Mouse (Mus musculus): ENCODE measurements at regions not wholly inside any gene's neighbourhood (a gene's known extent, or its start where the extent isn't known, plus 50 kb on each side); places are given as distances from the start of the nearest gene placed in this dataset.
"Not testable (repeated sequence)": the region's sequence is repeated elsewhere in the genome, so short reads cannot be mapped to it uniquely, and the experiment has no call there.

- DNase-seq (ENCODE audit: low spot score in 2 of 2) = no peak
Measured at GRCm38 (mm10) chr13:102022273-102022672, 254.3 kb upstream of the Pik3r1 start.

DNA sequence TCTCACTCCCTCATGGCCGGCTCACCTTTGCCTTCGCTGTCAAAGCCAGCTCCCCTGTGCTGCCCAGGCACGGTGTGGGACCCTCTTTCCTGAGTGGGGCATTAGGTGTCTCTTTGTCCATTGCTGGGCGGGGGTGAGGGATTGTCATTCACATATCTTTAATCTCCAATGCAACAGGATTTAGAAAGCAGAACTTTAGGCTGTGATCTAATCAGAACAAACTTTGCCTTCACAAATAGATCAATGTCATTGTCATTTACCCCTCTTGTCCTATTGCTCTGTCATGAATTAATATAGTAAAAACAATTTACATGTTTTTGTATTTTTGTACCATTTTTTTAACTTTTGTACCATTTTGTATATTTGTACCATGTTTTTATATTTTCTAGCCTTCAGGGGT lies 254.7 kb upstream of the Pik3r1 start:
- no peak for DNase-seq (ENCODE audit: low spot score in 2 of 2)

DNA sequence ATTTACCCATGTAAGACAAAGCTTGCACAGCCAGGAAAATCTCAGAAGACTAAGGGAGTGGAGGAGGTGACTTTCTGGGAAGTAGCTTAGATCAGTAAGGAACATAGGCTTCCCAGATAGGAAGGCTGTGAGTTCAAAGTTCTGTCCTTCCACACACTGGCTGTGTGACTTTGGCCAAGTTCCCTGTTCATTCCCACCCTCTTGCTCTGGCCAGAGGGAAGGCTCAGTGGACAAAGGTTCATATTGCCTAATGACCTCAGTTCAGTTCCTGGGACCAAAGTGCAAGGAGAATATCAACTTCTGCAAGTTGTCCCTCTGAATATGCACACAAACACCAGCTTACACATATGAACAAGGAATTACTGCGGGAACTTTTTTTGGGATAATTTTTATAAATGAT lies 255.6 kb upstream of the Pik3r1 start:
- no peak for DNase-seq (ENCODE audit: low spot score in 2 of 2)

GRCm38 (mm10) chr13:102025138-102025537 lies 257.1 kb upstream of the Pik3r1 start:
- DNase-seq (ENCODE audit: low spot score in 2 of 2) = no peak

GRCm38 (mm10) chr13:102025547-102025946 lies 257.5 kb upstream of the Pik3r1 start:
- not testable (repeated sequence) for DNase-seq (ENCODE audit: low spot score in 2 of 2)

GRCm38 (mm10) chr13:102031416-102031815 lies 263.4 kb upstream of the Pik3r1 start:
- no peak for DNase-seq (ENCODE audit: low spot score in 2 of 2)

DNA sequence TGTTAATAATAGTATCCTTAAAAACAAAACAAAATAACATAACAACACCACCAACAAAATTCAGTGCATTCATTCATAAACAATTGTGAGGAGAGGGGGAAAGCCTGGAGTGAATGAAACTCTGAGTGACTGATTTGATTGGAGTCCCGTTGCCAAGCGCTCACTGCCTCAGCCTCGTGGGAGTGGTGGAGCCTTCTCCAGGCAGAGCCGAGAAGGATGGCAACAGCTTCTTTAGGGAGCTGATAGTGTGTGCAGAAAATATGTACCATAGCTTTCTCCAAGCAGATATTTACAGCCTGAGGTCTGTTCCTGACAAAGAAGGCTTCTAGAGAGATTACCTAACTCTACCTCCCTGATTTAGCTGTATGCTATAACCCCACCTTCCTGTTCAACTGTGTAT lies 266.5 kb upstream of the Pik3r1 start:
- no peak for DNase-seq (ENCODE audit: low spot score in 2 of 2)

GRCm38 (mm10) chr13:102036001-102036400 lies 268.0 kb upstream of the Pik3r1 start:
- DNase-seq (ENCODE audit: low spot score in 2 of 2) = peak; percentile 6 to 41

DNA sequence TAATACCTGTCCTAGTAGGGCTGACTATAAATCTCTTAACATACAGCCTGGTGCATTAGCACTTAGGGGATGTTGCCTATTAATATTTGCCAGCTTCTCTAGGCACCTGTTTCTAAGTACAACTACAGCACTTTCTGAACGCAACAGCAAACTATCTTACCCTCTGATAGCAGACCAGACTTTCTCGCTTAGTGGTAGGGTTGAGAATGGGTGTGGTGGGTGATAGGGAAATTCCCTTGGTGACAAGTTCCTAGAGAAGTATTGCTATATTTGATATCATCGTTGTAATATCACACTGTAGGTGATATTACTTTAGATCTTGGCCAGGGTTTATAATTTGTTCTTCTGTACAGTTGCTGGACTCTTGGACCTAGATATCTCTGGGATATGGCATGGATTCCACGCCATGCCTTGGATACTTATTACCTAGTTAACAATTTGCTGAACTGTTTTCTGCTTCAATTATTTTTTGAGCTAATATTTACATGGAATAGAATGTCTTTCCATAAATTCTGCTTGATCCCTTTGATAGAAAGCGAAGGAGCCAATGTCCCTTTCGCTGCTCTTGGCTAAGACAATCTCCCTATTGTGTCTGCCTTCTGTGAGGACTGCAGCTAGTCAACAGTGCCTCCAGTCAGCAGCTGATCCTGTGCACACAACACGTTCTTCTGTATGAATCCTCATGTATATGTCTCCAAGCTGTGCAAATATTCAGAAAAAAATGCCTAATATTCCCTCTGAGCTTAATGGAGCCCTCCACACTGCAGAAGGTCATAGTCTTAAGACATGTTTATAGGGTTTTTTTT lies 269.0 kb upstream of the Pik3r1 start:
- DNase-seq (ENCODE audit: low spot score in 2 of 2) = no peak

DNA sequence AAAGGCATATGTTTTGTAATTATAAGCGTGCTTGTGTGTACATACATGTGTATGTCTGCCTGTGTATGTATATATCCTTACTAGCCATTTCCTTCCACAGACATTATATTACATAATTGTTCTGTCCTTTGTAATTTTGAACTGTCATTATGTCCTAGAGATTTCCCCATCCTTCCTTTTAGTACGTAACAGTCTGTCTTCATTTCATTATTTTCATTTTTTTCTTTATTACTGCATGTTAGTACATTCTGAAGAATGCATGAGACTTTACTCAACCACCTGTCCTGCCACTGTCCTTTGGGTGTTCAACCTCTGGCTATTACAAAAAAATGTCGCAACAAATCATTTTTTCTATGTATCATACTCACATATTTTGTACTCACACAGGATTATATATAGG lies 292.2 kb upstream of the Pik3r1 start:
- DNase-seq (ENCODE audit: low spot score in 2 of 2) = no peak

- DNase-seq (ENCODE audit: low spot score in 2 of 2) = no peak
Measured at GRCm38 (mm10) chr13:102064590-102065273, 296.7 kb upstream of the Pik3r1 start.

GRCm38 (mm10) chr13:102065274-102065640 lies 297.2 kb upstream of the Pik3r1 start:
- DNase-seq (ENCODE audit: low spot score in 2 of 2) = no peak

DNA sequence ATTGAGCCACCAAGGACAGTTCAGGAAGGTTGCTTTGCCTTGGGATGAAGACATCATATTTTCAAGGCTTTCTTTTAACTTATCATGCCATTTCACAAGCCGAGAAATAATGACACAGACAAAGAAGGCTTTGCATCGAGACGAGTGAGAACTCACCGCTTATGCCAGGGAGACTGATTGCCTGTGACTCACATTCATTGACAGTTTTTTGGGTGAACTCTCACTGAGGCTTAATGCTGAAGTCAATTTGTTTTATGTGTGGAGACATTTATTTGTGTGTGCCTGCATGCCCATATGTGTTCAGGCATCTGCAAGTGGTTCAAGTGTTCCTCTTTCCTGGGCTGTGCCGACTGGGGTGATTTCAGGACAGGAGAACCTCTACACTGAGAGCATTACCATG lies 297.8 kb upstream of the Pik3r1 start:
- DNase-seq (ENCODE audit: low spot score in 2 of 2) = peak in 1 of 2 experiments; percentile 7

GRCm38 (mm10) chr13:102070740-102071139 lies 302.7 kb upstream of the Pik3r1 start:
- DNase-seq (ENCODE audit: low spot score in 2 of 2) = peak in 1 of 2 experiments; percentile 9

DNA sequence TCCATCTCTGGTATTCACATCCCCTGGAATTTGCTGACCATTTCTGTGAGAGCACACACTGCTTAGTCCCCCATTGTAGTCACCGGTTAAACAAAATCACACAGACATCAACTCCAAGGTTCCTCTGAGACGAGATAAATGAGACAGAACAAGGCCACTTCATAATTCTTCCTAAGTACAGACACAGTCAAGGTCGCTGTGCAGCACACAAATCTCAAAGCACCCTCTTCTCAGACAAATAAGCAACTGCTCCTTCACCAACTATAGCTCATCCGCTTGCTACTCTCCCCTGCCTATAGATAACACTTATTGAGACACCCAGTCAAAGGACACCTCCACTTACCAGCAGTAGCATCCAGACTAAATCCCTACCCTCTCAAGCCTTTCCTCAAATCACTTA lies 304.3 kb upstream of the Pik3r1 start:
- no peak for DNase-seq (ENCODE audit: low spot score in 2 of 2)

- no peak for DNase-seq (ENCODE audit: low spot score in 2 of 2)
Measured at GRCm38 (mm10) chr13:102087766-102088165, 319.7 kb upstream of the Pik3r1 start.

GRCm38 (mm10) chr13:102089551-102089950 lies 321.5 kb upstream of the Pik3r1 start:
- DNase-seq (ENCODE audit: low spot score in 2 of 2) = no peak

DNA sequence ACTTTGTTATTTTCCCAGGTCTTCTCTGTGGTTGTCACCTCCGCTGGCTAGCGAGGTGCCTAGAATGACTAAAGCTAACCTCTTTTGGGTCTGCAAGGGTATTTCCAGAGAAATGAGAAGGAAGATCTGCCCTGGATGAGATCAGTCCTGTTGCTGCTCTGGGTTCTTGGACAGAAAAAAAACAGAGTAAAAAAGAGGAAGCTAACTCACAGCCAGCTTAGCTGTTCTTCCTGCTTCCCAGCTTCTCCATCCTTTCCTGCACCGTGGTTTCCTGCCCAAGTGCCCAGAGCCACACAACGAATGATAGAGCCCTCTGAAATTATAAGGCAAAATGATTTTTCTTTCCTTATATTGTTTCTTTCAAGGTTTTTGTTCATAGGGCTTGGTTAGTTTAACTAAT lies 326.2 kb upstream of the Pik3r1 start:
- DNase-seq (ENCODE audit: low spot score in 2 of 2) = no peak

GRCm38 (mm10) chr13:102103161-102103560 lies 335.1 kb upstream of the Pik3r1 start:
- DNase-seq (ENCODE audit: low spot score in 2 of 2) = no peak

- no peak for DNase-seq (ENCODE audit: low spot score in 2 of 2)
Measured at GRCm38 (mm10) chr13:102106188-102106587, 338.2 kb upstream of the Pik3r1 start.

- no peak for DNase-seq (ENCODE audit: low spot score in 2 of 2)
Measured at GRCm38 (mm10) chr13:102108204-102108603, 340.2 kb upstream of the Pik3r1 start.

GRCm38 (mm10) chr13:102108916-102109315 lies 340.9 kb upstream of the Pik3r1 start:
- no peak for DNase-seq (ENCODE audit: low spot score in 2 of 2)

GRCm38 (mm10) chr13:102113941-102114340 lies 345.9 kb upstream of the Pik3r1 start:
- DNase-seq (ENCODE audit: low spot score in 2 of 2) = no peak

All from layer of hippocampus, postnatal 14 days (tissue).